Mouse (Mus musculus) bone marrow macrophage, adult 2 months (primary cell): Measurements from ENCODE around the gene Adcyap1r1.

Source experiments
- CTCF ChIP-seq: IDR thresholded peaks from 2 replicates; pipeline ENCODE4 v1.5.1; 2012; ENCODE audit warnings: low read depth, mild to moderate bottlenecking, low read length, moderate library complexity
- POLR2A ChIP-seq: IDR thresholded peaks from 2 replicates; pipeline ENCODE4 v1.6.1; 2012; ENCODE audit warnings: mild to moderate bottlenecking, low read depth, low read length, borderline replicate concordance

GRCm38 (mm10) chr6:55455641-55456040, 3.9 kb downstream of the Adcyap1r1 start:
- TF ChIP-seq CTCF, result no peak
- no peak for TF ChIP-seq POLR2A
